Mouse (Mus musculus) midbrain, postnatal 0 days (tissue): ENCODE results near the gene Fcgrt. TPM values are rescaled to one million over a fixed set of nuclear protein-coding genes. Genes with fewer than 3 reads are reported as not detected.
A peak's percentile ranks its signal among the peaks of the same experiment; 100 is the strongest.

ENCODE experiments used
- ATAC-seq: fragments of 200-750 bp; cut with Nextera tagmentation; 2 replicates; pipeline ENCODE4 v1.8.0; 2017; ENCODE audit warnings: moderate number of reproducible peaks, mild to moderate bottlenecking, moderate TSS enrichment, moderate library complexity; ENCODE audit not compliant: low FRiP score
- DNase-seq: peaks from one replicate; pipeline ENCODE4 v3.0.0-alpha.2; 2015; ENCODE audit warnings: low spot score
- H3K27ac ChIP-seq: fragments of 300-500 bp; sonication (generic); 2 replicates; pipeline ENCODE4 v1.5.1; 2014; ENCODE audit warnings: low read depth, mild to moderate bottlenecking, low read length, mixed read lengths
- H3K27me3 ChIP-seq: fragments of 300-500 bp; sonication (generic); 2 replicates; pipeline ENCODE4 v1.6.1; 2014; ENCODE audit warnings: low read length, control low read depth, mixed read lengths; ENCODE audit not compliant: insufficient read depth
- H3K36me3 ChIP-seq: fragments of 300-500 bp; sonication (generic); 2 replicates; pipeline ENCODE4 v1.6.1; 2014; ENCODE audit warnings: low read length, control low read depth, mixed read lengths; ENCODE audit not compliant: insufficient read depth
- H3K4me1 ChIP-seq: fragments of 300-500 bp; sonication (generic); 2 replicates; pipeline ENCODE4 v1.6.1; 2014; ENCODE audit warnings: mild to moderate bottlenecking, control low read depth, antibody characterized with exemption, low read length, mixed read lengths; ENCODE audit not compliant: insufficient read depth
- H3K4me2 ChIP-seq: fragments of 300-500 bp; sonication (generic); 2 replicates; pipeline ENCODE4 v1.6.1; 2014; ENCODE audit warnings: low read depth, mild to moderate bottlenecking, low read length, mixed read lengths; ENCODE audit not compliant: poor library complexity, severe bottlenecking
- H3K4me3 ChIP-seq: fragments of 300-500 bp; sonication (generic); 2 replicates; pipeline ENCODE4 v1.5.1; 2014; ENCODE audit warnings: low read depth, mild to moderate bottlenecking, low read length, moderate library complexity
- H3K9ac ChIP-seq: fragments of 300-500 bp; sonication (generic); replicated peaks from 2 replicates; pipeline ENCODE4 v1.6.1; 2014; ENCODE audit warnings: mild to moderate bottlenecking, low read length, moderate library complexity, mixed read lengths; ENCODE audit not compliant: poor library complexity, severe bottlenecking
- H3K9me3 ChIP-seq: fragments of 300-500 bp; sonication (generic); 2 replicates; pipeline ENCODE4 v1.6.1; 2016; ENCODE audit warnings: low read length, control low read depth
- CTCF ChIP-seq: IDR thresholded peaks from 2 replicates; pipeline ENCODE4 v1.5.1; 2016; ENCODE audit warnings: antibody characterized with exemption, mild to moderate bottlenecking
- WGBS: fragments of 180-500 bp; shearing (Covaris S2); extraction: QIAGEN DNeasy Blood & Tissue Kit; methylation state at CpG from one replicate; pipeline ENCODE4 v1.1.7; 2014; 5-methylcytosine and 5-hydroxymethylcytosine counted together
- polyA plus RNA-seq: library from polyadenylated mRNA; unstranded; fragments of >200 nt; fragmentation: Nextera tagmentation; extraction: Ambion mirVana; gene quantifications from 2 replicates; pipeline ENCODE4 v1.2.1, GENCODE M21; 2015
- total RNA-seq: library from RNA; depleted of rRNA; stranded (reverse); fragments of >200 nt; gene quantifications from 2 replicates; pipeline ENCODE4 v1.2.3, GENCODE M21; 2014

Fcgrt gene
- total and polyA plus RNA-seq, 2 experiments from 2014 or later, result 30.5 to 36.4 TPM

- no peak for ATAC-seq
- Histone ChIP-seq H3K4me1 (no peaks in the 10 kb centered on the region), H3K9me3 (no peaks in the 10 kb centered on the region), H3K27me3 (no peaks in the 10 kb centered on the region), H3K36me3 (no peaks in the 10 kb centered on the region), H3K4me2 (no peak overlapping the region), H3K9ac (no peak overlapping the region), H3K27ac (no peak overlapping the region), H3K4me3 (no peak overlapping the region)
- no peak for DNase-seq
- 80% methylated on average over 6 of the region's 6 CpGs for whole genome bisulfite sequencing
- no peak for TF ChIP-seq CTCF
Measured at GRCm38 (mm10) chr7:45095367-45095766, 8.3 kb downstream of the Fcgrt start.

GRCm38 (mm10) chr7:45094121-45094520 is 9.5 kb downstream of the Fcgrt start:
- no peak overlapping the region for H3K4me3 ChIP-seq
- no peak overlapping the region for H3K9ac ChIP-seq
- H3K27me3 ChIP-seq, result no peaks in the 10 kb centered on the region
- no peak for TF ChIP-seq CTCF
- no peak overlapping the region for H3K4me2 ChIP-seq
- no peak for ATAC-seq
- 77% methylated on average over 7 of the region's 7 CpGs for WGBS
- no peak overlapping the region for H3K27ac ChIP-seq
- no peaks in the 10 kb centered on the region for H3K4me1 ChIP-seq
- H3K36me3 ChIP-seq, result no peaks in the 10 kb centered on the region
- H3K9me3 ChIP-seq, result no peaks in the 10 kb centered on the region
- DNase-seq, result no peak

- 41% methylated on average over 18 of the region's 18 CpGs for WGBS
- Histone ChIP-seq H3K4me2 (no peak overlapping the region), H3K4me3 (no peak overlapping the region), H3K9me3 (no peaks in the 10 kb centered on the region), H3K9ac (no peak overlapping the region), H3K4me1 (no peaks in the 10 kb centered on the region), H3K27ac (no peak overlapping the region), H3K27me3 (no peaks in the 10 kb centered on the region), H3K36me3 (no peaks in the 10 kb centered on the region)
- ATAC-seq, result no peak
- no peak for DNase-seq
- TF ChIP-seq CTCF, result no peak
Measured at GRCm38 (mm10) chr7:45093516-45093905, 10.1 kb downstream of the Fcgrt start.

DNA sequence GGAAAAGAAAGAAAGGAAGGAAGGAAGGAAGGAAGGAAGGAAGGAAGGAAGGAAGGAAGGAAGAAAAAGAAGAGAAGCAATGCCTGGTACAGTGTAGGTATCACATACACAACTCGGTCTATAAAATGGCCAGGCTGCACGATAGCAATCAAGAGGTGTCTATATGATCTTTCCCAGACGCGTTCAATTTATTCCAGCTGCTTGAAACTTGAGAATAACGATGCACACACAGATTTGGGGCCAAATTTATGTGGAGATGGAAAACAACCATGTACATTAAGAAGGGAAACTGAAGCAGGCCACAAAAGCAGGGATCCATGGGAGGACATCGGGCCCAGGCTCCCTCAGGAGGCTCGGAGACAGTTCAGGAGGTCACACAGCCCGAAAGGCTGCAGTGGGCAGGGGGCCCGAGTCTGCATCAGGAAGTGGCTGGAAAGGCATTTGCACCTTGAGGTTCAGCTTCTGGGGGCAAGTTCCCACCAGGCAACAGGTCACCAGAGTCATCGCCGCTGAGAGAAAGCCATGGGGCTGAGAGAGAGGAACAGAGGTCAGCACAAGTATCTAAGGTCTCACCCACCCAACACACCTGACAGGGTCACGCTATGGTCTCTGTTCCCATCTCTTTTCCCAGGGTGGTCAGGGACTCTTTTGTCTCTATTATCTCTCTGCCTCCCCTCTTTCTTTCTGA is 10.7 kb downstream of the Fcgrt start:
- TF ChIP-seq CTCF, result no peak
- H3K4me1 ChIP-seq, result no peaks in the 10 kb centered on the region
- no peak overlapping the region for H3K4me3 ChIP-seq
- DNase-seq, result no peak
- WGBS, result 74% methylated on average over 12 of the region's 12 CpGs
- H3K4me2 ChIP-seq, result no peak overlapping the region
- no peak overlapping the region for H3K9ac ChIP-seq
- no peak for ATAC-seq
- H3K9me3 ChIP-seq, result no peaks in the 10 kb centered on the region
- no peak overlapping the region for H3K27ac ChIP-seq
- H3K36me3 ChIP-seq, result no peaks in the 10 kb centered on the region
- no peaks in the 10 kb centered on the region for H3K27me3 ChIP-seq

DNA sequence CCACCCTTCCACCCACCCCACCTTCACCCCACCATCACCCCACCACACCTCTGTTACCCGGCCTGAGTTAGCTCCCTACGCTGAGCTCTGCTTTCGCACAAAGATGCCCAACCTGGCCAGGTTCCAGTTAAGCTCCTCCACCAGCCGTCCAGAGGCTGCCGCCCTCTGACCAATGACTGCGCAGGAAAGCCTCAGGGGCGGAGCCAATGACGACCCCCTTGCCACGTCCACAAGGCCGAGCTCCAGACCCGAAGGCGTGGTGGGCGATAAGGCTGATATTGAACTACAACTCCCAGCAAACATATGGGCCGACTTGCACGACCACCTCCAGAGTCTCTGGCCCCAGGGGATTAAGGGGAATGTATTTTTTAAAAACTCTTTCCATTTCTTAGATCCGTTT is 11.6 kb downstream of the Fcgrt start, which contains the start of gene Rcn3:
Gene Rcn3, minus strand, starts transcription at position 174 of the 400 bp plus-strand sequence.
- peak; percentile 87 for ATAC-seq
- Histone ChIP-seq H3K27ac (no peak within 1 kb of the TSS), H3K36me3 (no peaks in the 10 kb centered on the region), H3K27me3 (no peaks in the 10 kb centered on the region), H3K4me3 (peak within 1 kb of the TSS; percentile 33), H3K9ac (peak within 1 kb of the TSS; percentile 36; the same call in 1 of the 2 replicates), H3K4me2 (peak within 1 kb of the TSS; percentile 65), H3K9me3 (no peaks in the 10 kb centered on the region), H3K4me1 (no peaks in the 10 kb centered on the region)
- no peak for TF ChIP-seq CTCF
- peak; percentile 96 for DNase-seq
- WGBS, result under 1% methylated on average over 16 of the region's 16 CpGs
